17 mouse cellular contexts compared by ENCODE assay signal in the genomic region with DNA sequence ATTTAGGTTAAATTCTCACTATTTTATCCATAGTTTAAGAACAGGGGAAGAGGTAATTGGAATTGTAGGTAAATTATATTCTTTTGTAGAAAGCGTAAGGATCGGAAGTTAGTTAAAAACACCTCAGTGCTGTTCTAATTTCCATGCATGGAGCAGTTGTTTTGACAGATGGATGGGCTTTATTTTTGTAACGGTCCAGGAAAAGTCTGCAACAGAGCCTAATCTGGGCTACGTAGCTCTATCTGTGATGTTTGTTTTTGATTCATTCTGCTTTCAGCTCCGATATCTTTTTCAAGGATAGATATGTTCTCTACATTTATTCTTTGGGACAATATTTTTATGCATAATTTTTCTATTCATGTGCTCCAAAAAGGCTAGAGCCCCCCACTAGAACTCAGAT.
DNase-seq lines count a peak whose midpoint lies in the region; ATAC-seq lines count a peak whose summit lies in the region.
"Had no signal": no experiment of that assay in that cellular context is flagged by ENCODE, and none has a peak within 500 bp of the region (broad histone marks: within the 10 kb centered on the region; RNA-seq: fewer than 3 reads in every experiment).

No protein-coding gene starts in this region.

- peak overlapping the region; percentile 78; the same call in 1 of the 2 replicates for H3K27ac ChIP-seq in heart, embryonic 13.5 days (replicated peaks)
- H3K27ac ChIP-seq in embryonic facial prominence, embryonic 10.5 days (replicated peaks) = 0 out of 2 replicates have a peak overlapping the region, but pooled peaks have one; percentile 0
- H3K27ac ChIP-seq in embryonic facial prominence, embryonic 15.5 days (replicated peaks) = peak overlapping the region; percentile 68; the same call in 1 of the 2 replicates
- H3K27ac ChIP-seq: limb, embryonic 12.5 days; liver, embryonic 14.5 days; midbrain, embryonic 10.5 days; neural tube, embryonic 12.5 days had no signal

- H3K9me3 ChIP-seq in heart, embryonic 13.5 days = no peaks in the 10 kb centered on the region
- H3K9me3 ChIP-seq in embryonic facial prominence, embryonic 10.5 days = no peaks in the 10 kb centered on the region
- no peaks in the 10 kb centered on the region for H3K9me3 ChIP-seq in embryonic facial prominence, embryonic 15.5 days (replicated peaks)
- H3K9me3 ChIP-seq: limb, embryonic 12.5 days; midbrain, embryonic 10.5 days; neural tube, embryonic 12.5 days had no signal

- no peaks in the 10 kb centered on the region for H3K27me3 ChIP-seq in heart, embryonic 13.5 days (replicated peaks)
- H3K27me3 ChIP-seq in embryonic facial prominence, embryonic 10.5 days (replicated peaks; ENCODE audit: low read depth, poor library complexity, severe bottlenecking) = no peaks in the 10 kb centered on the region
- H3K27me3 ChIP-seq in embryonic facial prominence, embryonic 15.5 days = no peaks in the 10 kb centered on the region
- H3K27me3 ChIP-seq: limb, embryonic 12.5 days; neural tube, embryonic 12.5 days; Patski had no signal

- H3K36me3 ChIP-seq in heart, embryonic 13.5 days = no peaks in the 10 kb centered on the region
- peaks cover 7% of the 10 kb centered on the region; the same call in 1 of the 2 replicates for H3K36me3 ChIP-seq in embryonic facial prominence, embryonic 10.5 days (replicated peaks)
- H3K36me3 ChIP-seq in embryonic facial prominence, embryonic 15.5 days = no peaks in the 10 kb centered on the region
- H3K36me3 ChIP-seq: limb, embryonic 12.5 days; midbrain, embryonic 10.5 days; neural tube, embryonic 12.5 days had no signal

- peaks cover 24% of the 10 kb centered on the region for H3K4me1 ChIP-seq in heart, embryonic 13.5 days
- peaks cover 10% of the 10 kb centered on the region for H3K4me1 ChIP-seq in embryonic facial prominence, embryonic 10.5 days
- peaks cover 6% of the 10 kb centered on the region for H3K4me1 ChIP-seq in embryonic facial prominence, embryonic 15.5 days
- H3K4me1 ChIP-seq: midbrain, embryonic 10.5 days had no signal

- WGBS in heart, embryonic 13.5 days = 57% methylated on average over 5 of the region's 5 CpGs
- WGBS in embryonic facial prominence, embryonic 10.5 days = 59% methylated on average over 5 of the region's 5 CpGs
- WGBS in embryonic facial prominence, embryonic 15.5 days = 59% methylated on average over 5 of the region's 5 CpGs

- H3K4me3 ChIP-seq in heart, embryonic 13.5 days = no peak overlapping the region
- no peak overlapping the region for H3K4me3 ChIP-seq in embryonic facial prominence, embryonic 10.5 days
- no peak overlapping the region for H3K4me3 ChIP-seq in embryonic facial prominence, embryonic 15.5 days (replicated peaks)
- H3K4me3 ChIP-seq: limb, embryonic 12.5 days; midbrain, embryonic 10.5 days; neural tube, embryonic 12.5 days had no signal

- no peak for ATAC-seq in heart, embryonic 13.5 days (ENCODE audit: extremely low read depth, insufficient number of reproducible peaks, low FRiP score, low TSS enrichment)
- no peak for ATAC-seq in embryonic facial prominence, embryonic 15.5 days (ENCODE audit: insufficient number of reproducible peaks, low FRiP score, low TSS enrichment, low read depth)
- ATAC-seq: activated CD4-positive, CD25-positive, alpha-beta regulatory T cell, adult 4 months had no signal

- intact Hi-C loops in left cerebral cortex, postnatal 14 days (cut with DNase I) = no loop called here

- no peak overlapping the region for H3K9ac ChIP-seq in heart, embryonic 13.5 days
- H3K9ac ChIP-seq in embryonic facial prominence, embryonic 15.5 days = no peak overlapping the region
- H3K9ac ChIP-seq: limb, embryonic 12.5 days; liver, embryonic 14.5 days; neural tube, embryonic 12.5 days had no signal

- no peak overlapping the region for H3K4me2 ChIP-seq in heart, embryonic 13.5 days
- H3K4me2 ChIP-seq in embryonic facial prominence, embryonic 15.5 days (replicated peaks) = no peak overlapping the region
- H3K4me2 ChIP-seq: heart, embryonic 11.5 days; limb, embryonic 12.5 days; neural tube, embryonic 12.5 days had no signal

- no peak for DNase-seq in heart, adult 9 months (ENCODE audit: low spot score in 2 of 2)
- peak; percentile 6 to 27 for DNase-seq in left cerebral cortex, postnatal 14 days (ENCODE audit: low spot score in 2 of 2)
- no peak for DNase-seq in left cerebral cortex, adult 8-10 months (ENCODE audit: low spot score in 2 of 2)
- DNase-seq in embryonic facial prominence, embryonic 10.5 days (ENCODE audit: low spot score) = no peak
- DNase-seq in thymus, postnatal 36 days = no peak
- DNase-seq in yolk sac, embryonic 10.5 days (ENCODE audit: low spot score) = no peak
- DNase-seq: spleen, adult 18-20 months; thymus, postnatal 25 days had no signal

Comparison
In these comparisons a context has a peak if more than half of its experiments do, and no peak if none do; other contexts are left out.
1. DNase-seq: peak in left cerebral cortex, postnatal 14 days (2 of 2); none in heart, adult 9 months (0 of 2), left cerebral cortex, adult 8-10 months (0 of 2), embryonic facial prominence, embryonic 10.5 days (single experiment), thymus, postnatal 36 days (0 of 2) and yolk sac, embryonic 10.5 days (single experiment).
2. H3K27ac ChIP-seq: peak in every context shown above with its lines; median percentile 78 in heart, embryonic 13.5 days; 68 in embryonic facial prominence, embryonic 15.5 days; 0 in embryonic facial prominence, embryonic 10.5 days.